Mouse (Mus musculus): ENCODE results near the gene H2afb3.
"Not testable (repeated sequence)": the region's sequence is repeated elsewhere in the genome, so short reads cannot be mapped to it uniquely, and the experiment has no call there.

H2afb3 gene

DNA sequence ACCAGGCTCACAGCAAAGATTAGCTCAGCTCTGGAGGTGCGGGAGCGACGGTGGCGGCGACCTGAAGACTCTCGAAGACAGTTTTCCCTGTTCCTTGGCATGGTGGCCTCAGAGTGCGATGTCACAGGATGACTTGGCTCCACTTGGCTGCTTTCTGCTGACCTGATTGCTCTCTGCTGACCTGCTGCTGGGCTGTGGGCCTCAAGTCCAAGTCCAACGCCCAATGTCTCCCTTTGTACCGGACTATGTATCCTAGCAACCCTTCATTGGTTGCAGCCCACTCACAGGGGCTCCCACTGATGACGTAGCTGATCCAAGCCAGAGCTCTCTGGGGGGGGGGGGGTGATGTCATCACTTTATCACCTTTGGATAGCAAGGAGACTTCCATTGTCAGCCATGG, at the start of gene H2afb3:
H2afb3 (minus strand) TSS at position 101 of the 400 bp plus-strand sequence.
- DNase-seq: not testable (repeated sequence)

DNA sequence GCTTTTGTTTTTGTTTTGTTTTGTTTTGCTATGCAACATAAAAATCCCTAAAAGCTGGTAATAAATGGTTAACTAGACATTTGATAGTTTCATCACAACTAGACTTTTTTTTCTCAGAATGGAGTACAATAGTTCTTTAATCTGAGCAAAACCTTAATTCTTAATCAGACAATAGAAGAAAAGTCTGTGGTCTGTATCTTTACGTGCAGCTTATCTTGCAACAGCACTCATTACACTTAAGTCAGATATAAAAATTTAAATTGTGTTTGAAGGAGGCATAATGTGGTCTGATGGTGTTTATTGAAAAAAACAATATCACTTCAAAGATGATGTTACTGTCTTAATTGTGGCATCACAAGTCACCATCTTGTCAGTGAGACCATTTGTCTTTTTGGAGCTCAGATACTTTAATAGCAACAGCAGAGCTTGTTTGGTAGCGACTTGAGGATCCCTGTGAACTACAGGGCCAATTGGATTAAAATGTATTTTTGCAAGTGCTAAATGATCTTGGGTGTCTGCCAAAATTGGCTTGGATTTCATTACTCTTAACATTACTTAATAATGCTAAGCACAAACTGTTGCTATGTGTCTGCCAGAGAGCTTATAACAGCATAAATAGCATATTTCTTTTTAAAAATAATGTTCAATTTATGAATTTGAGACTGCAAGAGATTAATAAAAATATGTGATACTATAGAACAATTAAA, 11.3 kb downstream of the H2afb3 start:
- no peak for DNase-seq

DNA sequence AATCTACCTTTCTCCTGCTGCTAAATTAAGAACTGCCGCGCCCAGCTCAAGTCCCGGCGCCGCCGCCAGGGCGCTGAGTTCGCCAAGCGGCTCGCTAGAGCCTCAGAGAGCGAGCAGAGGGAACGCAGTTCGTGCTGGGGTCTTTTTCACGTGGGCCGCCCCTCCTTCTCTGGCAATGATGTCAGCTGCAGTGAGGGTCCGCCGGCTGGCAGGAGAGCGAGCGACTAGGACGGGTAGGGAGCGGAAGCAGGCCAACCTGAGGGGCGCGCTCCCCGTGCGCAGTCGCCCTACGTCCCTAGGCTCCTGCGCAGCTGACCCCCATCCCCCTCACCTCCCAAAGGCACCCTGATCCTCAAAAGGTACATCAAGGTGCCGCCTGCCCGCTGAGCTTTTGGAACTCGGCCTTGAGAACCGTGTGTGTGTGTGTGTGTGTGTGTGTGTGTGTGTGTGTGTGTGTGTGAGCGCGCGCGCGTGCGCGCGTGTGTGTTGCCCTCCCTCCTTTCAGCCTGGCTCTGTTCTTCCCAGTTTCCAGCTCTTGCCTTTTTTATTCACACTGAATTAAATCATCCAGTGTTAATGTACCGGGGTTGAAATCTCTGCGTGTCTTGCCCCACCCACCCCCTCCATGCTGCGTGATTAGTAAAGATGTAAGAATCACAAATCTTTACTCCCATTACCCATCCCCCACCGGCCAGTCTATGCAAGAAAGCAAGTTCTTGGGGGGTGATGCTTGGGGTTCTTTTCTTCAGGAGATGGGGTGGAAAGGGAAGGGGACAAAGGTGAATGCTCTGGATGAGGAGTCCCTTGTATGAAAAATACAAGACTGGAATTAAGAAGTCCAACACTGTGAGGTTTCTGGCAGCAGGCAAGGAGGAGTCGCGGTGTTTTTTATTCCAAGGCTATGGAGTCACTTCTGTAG, 19.8 kb downstream of the H2afb3 start:
- peak; percentile 67 to 69 for DNase-seq

DNA sequence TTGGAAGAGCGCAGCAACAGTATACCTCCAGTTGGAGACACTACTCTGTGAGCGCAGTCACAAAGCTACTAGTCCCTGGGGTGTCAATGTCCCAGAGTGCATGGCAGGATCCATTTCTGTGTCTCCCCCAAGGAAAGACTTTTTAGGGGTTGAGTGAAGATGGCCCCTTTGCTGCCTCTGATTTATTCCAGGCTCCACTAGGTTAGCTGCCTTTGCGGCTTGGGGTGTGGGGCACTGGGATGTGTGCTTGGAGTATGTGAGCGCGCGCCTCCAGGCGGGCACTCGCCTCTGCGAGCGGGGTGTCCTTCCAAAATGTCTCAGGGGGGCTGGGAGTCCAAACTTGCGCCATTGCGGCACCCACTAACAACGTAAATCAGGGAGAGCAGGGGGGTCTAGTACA, 21.2 kb downstream of the H2afb3 start:
- peak; percentile 43 to 62 for DNase-seq

DNA sequence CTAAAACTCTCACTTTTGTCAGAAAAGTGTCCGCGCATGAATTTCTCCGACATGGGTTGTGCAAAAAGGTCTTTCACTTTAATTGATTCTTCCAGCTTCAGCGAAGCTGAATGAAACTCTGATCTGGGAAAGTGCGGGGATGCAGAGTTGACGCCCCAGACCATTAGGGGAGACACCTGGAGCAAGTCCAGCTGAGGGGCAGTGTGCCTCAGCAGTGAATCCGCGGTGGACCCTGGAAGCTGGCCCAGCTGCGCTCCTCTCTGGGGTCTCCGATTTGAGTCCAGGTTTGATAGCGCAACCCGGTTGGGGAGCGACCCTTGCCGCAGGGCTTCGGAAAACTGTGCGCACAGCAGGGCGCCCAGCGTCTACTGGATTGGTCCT, 22.0 kb downstream of the H2afb3 start:
- peak; percentile 17 to 36 for DNase-seq

DNA sequence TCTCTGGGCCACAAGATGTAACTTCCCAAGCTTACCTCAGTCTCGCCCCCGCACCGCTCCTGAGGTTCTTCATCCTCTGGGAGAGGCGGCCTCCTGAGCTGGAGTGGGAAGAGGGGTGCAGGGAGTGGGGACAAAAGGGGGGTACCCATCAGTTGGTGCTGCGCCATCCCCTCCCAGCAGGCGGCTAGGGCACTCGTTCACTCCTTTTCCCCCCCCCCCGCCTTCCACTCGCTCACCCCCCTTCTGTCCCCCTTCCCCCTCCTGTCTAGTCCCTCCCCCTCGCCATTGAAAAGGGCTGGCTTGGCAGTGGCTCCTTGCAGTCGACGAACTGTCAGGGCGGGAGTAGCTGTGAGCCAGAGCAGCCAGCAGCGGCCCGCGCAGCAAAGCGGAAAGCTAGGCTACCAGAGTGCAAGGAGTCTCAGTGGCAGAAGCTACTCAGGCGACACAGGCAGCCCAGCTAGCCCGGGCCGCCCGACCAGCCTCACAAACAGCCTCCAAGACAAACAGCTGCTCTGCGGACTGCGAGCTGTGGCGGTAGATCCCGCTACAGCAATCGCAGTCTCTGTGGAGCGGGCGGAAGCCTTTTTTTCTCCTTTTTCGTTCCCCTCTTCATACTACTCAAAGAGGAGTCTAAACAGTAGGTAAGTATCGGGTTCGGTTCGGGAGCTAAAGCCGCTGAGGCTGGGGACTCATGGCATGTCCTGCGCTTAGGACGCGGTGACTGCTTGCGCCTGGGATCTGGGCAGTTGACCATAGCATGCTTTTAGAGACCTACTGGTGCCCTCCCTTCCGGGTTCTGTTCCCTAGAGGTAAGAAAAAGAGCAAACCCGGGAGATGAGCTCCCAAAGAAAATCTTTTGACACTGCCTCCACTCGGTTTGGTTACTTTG, 22.6 kb downstream of the H2afb3 start, which contains the start of gene Pcdh11x:
Pcdh11x (plus strand) TSS at position 249 of the 889 bp plus-strand sequence.
- DNase-seq: peak; percentile 58 to 68

DNA sequence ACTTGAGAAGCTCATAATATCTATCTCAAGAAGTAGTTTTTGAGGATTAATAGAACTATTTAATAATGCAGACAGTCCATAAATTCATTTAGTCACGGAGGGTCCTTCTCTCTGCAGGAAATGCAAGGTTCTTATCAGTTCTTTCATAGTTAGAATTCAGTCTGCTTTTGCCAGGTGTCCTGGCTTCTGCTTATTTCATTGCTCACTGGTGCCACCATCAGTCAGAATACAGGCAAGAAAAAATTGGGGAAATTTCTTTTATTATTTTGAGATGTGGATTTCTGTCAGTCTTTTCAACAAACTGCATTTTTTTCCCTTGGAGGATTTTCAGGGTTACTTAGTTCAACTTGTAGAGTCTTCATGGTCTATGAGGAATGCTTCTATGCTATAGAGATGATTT, 25.4 kb downstream of the H2afb3 start:
- peak in 1 of 2 experiments; percentile 8 for DNase-seq

DNA sequence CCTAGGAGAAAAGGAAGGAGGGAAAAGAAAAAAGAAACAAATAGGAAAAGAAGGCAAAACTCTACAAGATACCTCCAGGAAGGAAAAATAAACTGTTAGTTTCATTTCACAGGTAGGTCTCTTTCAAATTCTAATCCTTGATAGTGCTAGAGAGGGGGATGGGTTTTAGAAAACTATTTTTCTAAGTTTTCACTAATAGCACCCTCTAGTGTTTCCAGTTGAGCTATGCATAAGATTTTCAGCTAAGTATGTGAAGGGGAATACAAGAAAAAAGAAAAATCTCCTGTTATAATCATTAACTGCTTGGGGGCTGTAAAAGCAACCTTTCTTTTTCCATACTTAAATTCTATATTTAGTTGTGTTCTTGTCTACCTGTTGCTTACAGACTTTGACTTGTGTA, 27.4 kb downstream of the H2afb3 start:
- DNase-seq: no peak

All from cerebellum, postnatal 25 days (tissue).